Mouse (Mus musculus): ENCODE data around the gene Ftl1.

GRCm38 (mm10) chr7:45465549-45465948 lies 5.9 kb upstream of the Ftl1 start:
- TF ChIP-seq GATA1 (IDR thresholded peaks at IDR 0.05; ENCODE audit: borderline replicate concordance, low read length) (no peak), FLI1 (IDR thresholded peaks at IDR 0.05; ENCODE audit: low read length) (no peak)
